Mouse (Mus musculus): ENCODE results near the gene Adgra3.

- no peak for TF ChIP-seq KAT2A (IDR thresholded peaks at IDR 0.05; ENCODE audit: insufficient replicate concordance, low read length)
- no peak for TF ChIP-seq SIN3A (IDR thresholded peaks at IDR 0.05; ENCODE audit: low read length)
These were observed 134.1 kb downstream of the Adgra3 start for GRCm38 (mm10) chr5:49924712-49925111.
